Mouse (Mus musculus): ENCODE results near the gene Gm8246. TPM values are rescaled to one million over a fixed set of nuclear protein-coding genes. Genes with fewer than 3 reads are reported as not detected.
"Not testable (repeated sequence)": the region's sequence is repeated elsewhere in the genome, so short reads cannot be mapped to it uniquely, and the experiment has no call there.

Gene Gm8246
- not detected for total RNA-seq (2022)

DNA sequence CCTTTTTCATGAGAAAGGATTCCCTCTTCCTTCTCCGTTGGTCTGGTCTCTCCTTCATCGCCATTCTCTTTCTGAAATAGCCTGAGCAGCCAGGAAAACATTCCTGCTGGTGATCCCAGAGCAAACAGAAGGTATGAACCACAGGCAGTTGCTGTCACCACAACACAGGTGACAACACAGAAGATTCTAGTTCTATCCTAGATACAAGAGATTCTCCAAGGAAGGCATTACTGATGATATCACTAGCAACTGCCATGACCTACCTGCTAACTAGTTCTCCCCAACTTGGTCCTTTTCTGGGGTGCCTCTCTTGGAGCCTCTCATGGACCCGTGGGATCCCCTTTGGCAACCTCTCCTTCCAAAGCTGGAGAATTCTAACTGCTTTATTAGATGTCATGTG is at the start of gene Gm8246:
Gm8246 (minus strand) TSS at position 101 of the 400 bp plus-strand sequence.
- DNase-seq (ENCODE audit: low spot score in 2 of 2), result not testable (repeated sequence)

GRCm38 (mm10) chr14:5501374-5501773 is 23.7 kb upstream of the Gm8246 start, which contains the start of gene Gm3488:
Gene Gm3488, plus strand, starts transcription at chr14:5501674.
- not testable (repeated sequence) for DNase-seq (ENCODE audit: low spot score in 2 of 2)

GRCm38 (mm10) chr14:5483907-5484306 is 6.3 kb upstream of the Gm8246 start, which contains the start of gene Gm3187:
Gene Gm3187, plus strand, starts transcription at chr14:5484207.
- not testable (repeated sequence) for DNase-seq (ENCODE audit: low spot score in 2 of 2)

- DNase-seq (ENCODE audit: low spot score in 2 of 2), result not testable (repeated sequence)
These were observed 17.2 kb downstream of the Gm8246 start for GRCm38 (mm10) chr14:5460469-5460868.

DNA sequence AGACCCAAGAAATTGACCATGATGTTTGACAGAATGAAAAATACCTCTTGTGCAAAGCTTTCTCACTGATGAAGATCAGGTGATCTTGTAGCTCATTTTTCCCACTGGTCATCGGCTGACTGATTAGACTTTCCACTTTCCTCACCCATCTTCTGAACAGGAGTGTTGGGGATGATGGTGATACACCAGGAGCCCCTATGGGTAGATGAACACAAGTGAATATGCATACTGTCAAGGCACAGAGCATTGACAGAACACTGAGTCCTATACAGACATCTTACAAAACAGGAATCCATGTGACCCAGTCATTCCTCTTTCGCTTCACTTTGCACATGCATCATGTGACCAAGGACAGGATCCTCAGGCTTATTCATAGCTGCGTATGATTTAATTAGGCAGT is 22.3 kb downstream of the Gm8246 start, which contains the start of gene Gm3194:
Gm3194 (minus strand) TSS at position 101 of the 400 bp plus-strand sequence.
- not testable (repeated sequence) for DNase-seq (ENCODE audit: low spot score in 2 of 2)

Other genes with a start within 250 kb of the Gm8246 start
- not detected for gene Gm3526, start 217.2 kb downstream of the Gm8246 start, total RNA-seq (2022)
- gene Gm3542, start 142.9 kb downstream of the Gm8246 start, total RNA-seq (2022), result not detected
- gene Gm3500, start 88.8 kb downstream of the Gm8246 start, total RNA-seq (2022), result not detected
- gene Gm3194, start 22.4 kb downstream of the Gm8246 start, total RNA-seq (2022), result 1 to 10 TPM; 2.4 to 3.4 (median 2.8) TPM
- not detected for gene Gm3187, start 6.4 kb upstream of the Gm8246 start, total RNA-seq (2022)
- gene Gm3488, start 23.8 kb upstream of the Gm8246 start, total RNA-seq (2022), result 1 to 10 TPM in 1 of 4 experiments, under 1 TPM in 2, not detected in 1; 0.80 to 2.7 (median 0.95) TPM
- not detected for gene Gm3532, start 60.7 kb upstream of the Gm8246 start, total RNA-seq (2022)
- not detected for gene Gm8265, start 155.2 kb upstream of the Gm8246 start, total RNA-seq (2022)
- not detected for gene Gm9603, start 209.6 kb upstream of the Gm8246 start, total RNA-seq (2022)